ENCODE assay signal across 8 mouse cellular contexts in genomic region chr17:84044472-84044936, GRCm38 (mm10).
DNase-seq lines count a peak whose midpoint lies in the region; ATAC-seq lines count a peak whose summit lies in the region.

No protein-coding gene starts in this region.

- no peak overlapping the region for H3K4me2 ChIP-seq in stomach, embryonic 16.5 days (ENCODE audit: low read depth, low read length)
- H3K4me2 ChIP-seq in midbrain, embryonic 16.5 days (ENCODE audit: low read length), result no peak overlapping the region
- H3K4me2 ChIP-seq in forebrain, embryonic 14.5 days (ENCODE audit: low read length), result no peak overlapping the region

- no peak overlapping the region for H3K9ac ChIP-seq in stomach, embryonic 16.5 days (ENCODE audit: low read length)
- H3K9ac ChIP-seq in midbrain, embryonic 16.5 days (ENCODE audit: low read depth, low read length), result no peak overlapping the region
- no peak overlapping the region for H3K9ac ChIP-seq in forebrain, embryonic 14.5 days (ENCODE audit: low read length)

- no peaks in the 10 kb centered on the region for H3K9me3 ChIP-seq in stomach, embryonic 16.5 days (replicated peaks; ENCODE audit: control insufficient read depth, low read length)
- H3K9me3 ChIP-seq in midbrain, embryonic 16.5 days (replicated peaks; ENCODE audit: control insufficient read depth, low read length, poor library complexity, severe bottlenecking), result no peaks in the 10 kb centered on the region; the same call in 1 of the 2 replicates
- no peaks in the 10 kb centered on the region for H3K9me3 ChIP-seq in forebrain, embryonic 14.5 days (replicated peaks; ENCODE audit: control insufficient read depth, low read length)

- peaks cover 21% of the 10 kb centered on the region for H3K4me1 ChIP-seq in stomach, embryonic 16.5 days (ENCODE audit: control insufficient read depth, insufficient read depth, low read length)
- H3K4me1 ChIP-seq in midbrain, embryonic 16.5 days (ENCODE audit: control insufficient read depth, insufficient read depth, low read length), result 0 out of 2 replicates have a peak, but pooled peaks cover 3% of the 10 kb centered on the region
- H3K4me1 ChIP-seq in forebrain, embryonic 14.5 days (ENCODE audit: control insufficient read depth, insufficient read depth, low read length), result no peaks in the 10 kb centered on the region

- WGBS in stomach, embryonic 16.5 days, result 20% methylated on average over 5 of the region's 5 CpGs
- WGBS in midbrain, embryonic 16.5 days, result 78% methylated on average over 5 of the region's 5 CpGs
- 75% methylated on average over 5 of the region's 5 CpGs for WGBS in forebrain, embryonic 14.5 days

- peak overlapping the region; percentile 66 for H3K27ac ChIP-seq in stomach, embryonic 16.5 days (ENCODE audit: low read length)
- no peak overlapping the region for H3K27ac ChIP-seq in midbrain, embryonic 16.5 days (ENCODE audit: low read length)
- H3K27ac ChIP-seq in forebrain, embryonic 14.5 days (ENCODE audit: low read depth, low read length), result no peak overlapping the region

- H3K27me3 ChIP-seq in stomach, embryonic 16.5 days (ENCODE audit: control insufficient read depth, insufficient read depth, low read length), result no peaks in the 10 kb centered on the region
- no peaks in the 10 kb centered on the region for H3K27me3 ChIP-seq in midbrain, embryonic 16.5 days (ENCODE audit: control insufficient read depth, insufficient read depth, low read depth, low read length)
- H3K27me3 ChIP-seq in forebrain, embryonic 14.5 days (replicated peaks; ENCODE audit: control insufficient read depth, insufficient read depth, low read length), result no peaks in the 10 kb centered on the region

- DNase-seq in urinary bladder, postnatal 4 days (ENCODE audit: low spot score in 2 of 2), result peak; percentile 69 to 75
- no peak for DNase-seq in urinary bladder, adult 2 months (ENCODE audit: low spot score)
- DNase-seq in heart, postnatal 4 days, result peak; percentile 65
- DNase-seq in liver, result peak; percentile 58
- no peak for DNase-seq in layer of hippocampus, adult 9-10 months (ENCODE audit: low spot score)
- DNase-seq in forebrain, embryonic 14.5 days (ENCODE audit: low spot score), result no peak

- no peaks in the 10 kb centered on the region for H3K36me3 ChIP-seq in stomach, embryonic 16.5 days (ENCODE audit: control insufficient read depth, insufficient read depth, low read length)
- no peaks in the 10 kb centered on the region for H3K36me3 ChIP-seq in midbrain, embryonic 16.5 days (ENCODE audit: control insufficient read depth, insufficient read depth, low read length)
- H3K36me3 ChIP-seq in forebrain, embryonic 14.5 days (ENCODE audit: control insufficient read depth, insufficient read depth, low read length), result no peaks in the 10 kb centered on the region

- H3K4me3 ChIP-seq in stomach, embryonic 16.5 days (replicated peaks; ENCODE audit: low read length), result no peak overlapping the region
- no peak overlapping the region for H3K4me3 ChIP-seq in midbrain, embryonic 16.5 days (ENCODE audit: low read depth, low read length)
- no peak overlapping the region for H3K4me3 ChIP-seq in forebrain, embryonic 14.5 days (ENCODE audit: low read depth, low read length)

- ATAC-seq in stomach, embryonic 16.5 days (ENCODE audit: insufficient read depth, low FRiP score), result peak; percentile 89
- ATAC-seq in midbrain, embryonic 16.5 days, result no peak
- ATAC-seq in forebrain, embryonic 14.5 days, result no peak

Comparison
In these comparisons a context has a peak if more than half of its experiments do, and no peak if none do; other contexts are left out.
1. DNase-seq: peak in urinary bladder, postnatal 4 days (2 of 2), heart, postnatal 4 days (single experiment) and liver (single experiment); none in urinary bladder, adult 2 months (single experiment), layer of hippocampus, adult 9-10 months (single experiment) and forebrain, embryonic 14.5 days (single experiment).